Mouse (Mus musculus) myocyte (in vitro differentiated cells): ENCODE measurements around the gene Rtkn. TPM values are rescaled to one million over a fixed set of nuclear protein-coding genes. Genes with fewer than 3 reads are reported as not detected.

Experiments used
- H3K27me3 ChIP-seq: one replicate; pipeline ENCODE4 v1.6.1; 2011; ENCODE audit not compliant: control insufficient read depth, insufficient read depth, insufficient read length
- H3K36me3 ChIP-seq: one replicate; pipeline ENCODE4 v1.6.1; 2011; ENCODE audit not compliant: control insufficient read depth, insufficient read depth
- H3K4me2 ChIP-seq: one replicate; pipeline ENCODE4 v1.6.1; 2011; ENCODE audit warnings: low read depth, control low read depth
- H3K4me3 ChIP-seq: one replicate; pipeline ENCODE4 v1.5.1; 2011; ENCODE audit warnings: mild to moderate bottlenecking, control low read depth, moderate library complexity
- H3K79me2 ChIP-seq: one replicate; pipeline ENCODE4 v1.6.1; 2011; ENCODE audit not compliant: control insufficient read depth, insufficient read depth
- H3ac ChIP-seq: one replicate; pipeline ENCODE4 v1.6.1; 2011; ENCODE audit not compliant: control insufficient read depth, insufficient read length
- CEBPB ChIP-seq: IDR thresholded peaks from 2 replicates; pipeline ENCODE4 v1.6.1; 2011; ENCODE audit warnings: mild to moderate bottlenecking, moderate library complexity; ENCODE audit not compliant: poor library complexity, insufficient read depth, severe bottlenecking
- E2F4 ChIP-seq: IDR thresholded peaks from one replicate; pipeline ENCODE4 v1.6.1; 2011; ENCODE audit warnings: mild to moderate bottlenecking, control low read depth, moderate library complexity; ENCODE audit not compliant: insufficient read depth
- MAX ChIP-seq: IDR thresholded peaks from one replicate; pipeline ENCODE4 v1.6.1; 2011; ENCODE audit warnings: low read depth, mild to moderate bottlenecking, control low read depth
- MYOD1 ChIP-seq, 3 experiments: IDR thresholded peaks; one replicate each; pipeline ENCODE4 v1.6.1; 2011; ENCODE audit warnings: control low read depth in 2 of 3, low read depth in 2 of 3, mild to moderate bottlenecking in 2 of 3, moderate library complexity in 1 of 3; ENCODE audit not compliant: insufficient read length in 2 of 3, control insufficient read depth in 1 of 3
- MYOG ChIP-seq, 3 experiments: IDR thresholded peaks; one replicate each; pipeline ENCODE4 v1.6.1; 2011; ENCODE audit warnings: control low read depth in 2 of 3, low read depth in 2 of 3, mild to moderate bottlenecking in 2 of 3; ENCODE audit not compliant: insufficient read length in 2 of 3, control insufficient read depth in 1 of 3, insufficient read depth in 1 of 3
- POLR2A ChIP-seq: IDR thresholded peaks from one replicate; pipeline ENCODE4 v1.6.1; 2011; ENCODE audit warnings: low read depth, mild to moderate bottlenecking, control low read depth, moderate library complexity; ENCODE audit not compliant: insufficient read length
- POLR2AphosphoS2 ChIP-seq: IDR thresholded peaks from one replicate; pipeline ENCODE4 v1.6.1; 2011; ENCODE audit warnings: low read depth, control low read depth; ENCODE audit not compliant: insufficient read length
- REST ChIP-seq: IDR thresholded peaks from one replicate; pipeline ENCODE4 v1.6.1; 2011; ENCODE audit warnings: mild to moderate bottlenecking, control low read depth, moderate library complexity; ENCODE audit not compliant: insufficient read depth, insufficient read length
- SRF ChIP-seq: IDR thresholded peaks from one replicate; pipeline ENCODE4 v1.6.1; 2011; ENCODE audit warnings: low read depth; ENCODE audit not compliant: control insufficient read depth, insufficient read length
- TCF12 ChIP-seq: IDR thresholded peaks from one replicate; pipeline ENCODE4 v1.6.1; 2011; ENCODE audit warnings: mild to moderate bottlenecking, control low read depth; ENCODE audit not compliant: poor library complexity, insufficient read depth, severe bottlenecking
- TCF3 ChIP-seq: IDR thresholded peaks from one replicate; pipeline ENCODE4 v1.6.1; 2011; ENCODE audit warnings: low read depth, control low read depth; ENCODE audit not compliant: insufficient read length
- USF1 ChIP-seq: IDR thresholded peaks from one replicate; pipeline ENCODE4 v1.6.1; 2011; ENCODE audit warnings: low read depth, mild to moderate bottlenecking, control low read depth, moderate library complexity
- polyA plus RNA-seq: library from polyadenylated mRNA; unstranded; fragments of >200 nt; fragmentation: generic; extraction: Trizol; gene quantifications from one replicate; pipeline ENCODE4 v1.2.1, GENCODE M21; 2012; ENCODE audit warnings: missing spikeins

The Rtkn gene
- polyA plus RNA-seq, 1 experiment, result 29.7 TPM

DNA sequence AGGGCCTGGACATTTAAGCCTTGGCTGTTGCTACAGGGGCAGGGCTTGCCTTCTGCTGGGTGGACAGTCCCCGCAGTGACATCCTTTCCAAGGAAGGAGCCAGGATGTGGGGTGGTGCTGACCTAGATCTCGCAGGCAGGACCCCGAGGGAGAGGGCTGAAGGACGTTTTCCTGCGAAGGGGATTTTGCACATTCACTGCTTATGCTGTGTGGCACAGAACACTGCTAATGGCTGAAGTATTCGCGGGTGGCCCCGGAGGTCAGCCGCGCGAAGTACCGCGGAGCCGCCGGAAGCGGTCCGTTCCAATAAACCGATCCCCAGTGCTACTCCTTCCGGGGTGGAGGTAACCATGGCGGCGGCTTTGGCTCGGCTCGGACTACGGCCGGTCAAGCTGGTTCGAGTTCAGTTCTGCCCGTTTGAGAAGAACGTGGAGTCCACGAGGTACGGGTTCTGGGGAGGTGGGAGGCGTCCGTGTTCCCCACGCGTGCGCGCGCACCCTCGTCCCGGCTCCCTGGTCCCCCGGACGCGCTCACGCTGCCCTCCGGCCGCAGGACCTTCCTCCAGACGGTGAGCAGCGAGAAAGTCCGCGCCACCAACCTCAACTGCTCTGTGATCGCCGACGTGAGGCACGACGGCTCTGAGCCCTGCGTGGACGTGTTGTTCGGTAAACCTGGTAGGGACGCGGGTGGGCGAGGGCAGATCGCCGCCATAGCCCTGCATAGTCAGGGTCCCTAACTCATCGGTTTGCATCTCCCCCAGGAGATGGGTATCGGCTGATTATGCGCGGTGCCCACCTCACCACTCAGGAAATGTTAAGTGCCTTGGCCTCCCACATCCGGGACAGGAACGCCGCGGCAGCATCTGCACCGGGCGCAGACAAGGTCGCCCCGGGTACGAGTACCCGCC lies 26.2 kb upstream of the Rtkn start, which contains the start of gene Mrpl53:
Mrpl53 (plus strand) TSS at position 279 of the 907 bp plus-strand sequence.
- Histone ChIP-seq H3K36me3 (peaks cover 3% of the 10 kb centered on the region), H3K79me2 (peaks cover 16% of the 10 kb centered on the region), H3K4me2 (peak within 1 kb of the TSS; percentile 97), H3K27me3 (no peaks in the 10 kb centered on the region), H3ac (peak within 1 kb of the TSS; percentile 85), H3K4me3 (peak within 1 kb of the TSS; percentile 93)
- no peak for TF ChIP-seq TCF3
- peak in 1 of 3 experiments; percentile 12 for TF ChIP-seq MYOG (IDR thresholded peaks at IDR 0.05; ENCODE audit: control insufficient read depth in 1 of 3, insufficient read depth in 1 of 3, insufficient read length in 2 of 3, low read depth in 2 of 3)
- no peak for TF ChIP-seq TCF12
- TF ChIP-seq CEBPB, result no peak
- no peak for TF ChIP-seq REST
- peak; percentile 59 for TF ChIP-seq POLR2A
- TF ChIP-seq SRF, result peak; percentile 49
- TF ChIP-seq USF1, result no peak
- no peak for TF ChIP-seq MAX
- peak in 2 of 3 experiments; percentile 0 to 23 for TF ChIP-seq MYOD1 (IDR thresholded peaks at IDR 0.05; ENCODE audit: control insufficient read depth in 1 of 3, insufficient read length in 2 of 3, low read depth in 2 of 3)
- peak; percentile 49 for TF ChIP-seq E2F4
- peak; percentile 81 for TF ChIP-seq POLR2AphosphoS2

DNA sequence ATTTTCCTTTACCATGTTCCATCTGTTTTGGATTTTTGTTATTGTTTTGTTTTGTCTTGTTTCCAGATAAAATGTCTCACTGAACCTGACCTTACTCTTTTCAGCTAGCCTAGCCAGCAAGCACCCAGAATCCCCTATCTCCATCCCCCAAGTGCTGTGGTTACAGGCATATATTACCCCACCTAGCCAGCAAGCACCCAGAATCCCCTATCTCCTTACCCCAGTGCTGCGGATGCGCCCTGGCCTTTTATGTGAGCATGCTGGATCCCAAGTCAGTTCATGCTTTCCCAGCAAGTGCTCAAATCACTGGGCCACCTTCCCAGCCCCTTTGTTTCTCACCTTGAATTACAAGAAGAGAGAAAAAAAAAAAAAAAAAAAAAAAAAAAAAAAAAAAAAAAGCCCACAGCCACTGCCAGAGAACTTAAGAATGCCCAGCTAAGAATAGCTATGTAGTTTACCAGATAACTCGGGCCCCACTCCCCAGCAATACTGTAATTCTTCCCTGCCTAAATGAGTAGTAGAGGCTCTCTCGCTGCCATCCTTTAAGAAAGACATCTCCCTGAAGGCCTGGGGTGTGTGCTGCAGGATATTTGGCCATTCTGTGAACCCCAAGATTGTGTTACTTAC lies 23.6 kb upstream of the Rtkn start:
- H3K79me2 ChIP-seq, result peaks cover 26% of the 10 kb centered on the region
- no peak overlapping the region for H3ac ChIP-seq
- no peak overlapping the region for H3K4me3 ChIP-seq
- H3K4me2 ChIP-seq, result no peak overlapping the region
- TF ChIP-seq TCF3, result no peak
- peaks cover 3% of the 10 kb centered on the region for H3K36me3 ChIP-seq
- H3K27me3 ChIP-seq, result no peaks in the 10 kb centered on the region

DNA sequence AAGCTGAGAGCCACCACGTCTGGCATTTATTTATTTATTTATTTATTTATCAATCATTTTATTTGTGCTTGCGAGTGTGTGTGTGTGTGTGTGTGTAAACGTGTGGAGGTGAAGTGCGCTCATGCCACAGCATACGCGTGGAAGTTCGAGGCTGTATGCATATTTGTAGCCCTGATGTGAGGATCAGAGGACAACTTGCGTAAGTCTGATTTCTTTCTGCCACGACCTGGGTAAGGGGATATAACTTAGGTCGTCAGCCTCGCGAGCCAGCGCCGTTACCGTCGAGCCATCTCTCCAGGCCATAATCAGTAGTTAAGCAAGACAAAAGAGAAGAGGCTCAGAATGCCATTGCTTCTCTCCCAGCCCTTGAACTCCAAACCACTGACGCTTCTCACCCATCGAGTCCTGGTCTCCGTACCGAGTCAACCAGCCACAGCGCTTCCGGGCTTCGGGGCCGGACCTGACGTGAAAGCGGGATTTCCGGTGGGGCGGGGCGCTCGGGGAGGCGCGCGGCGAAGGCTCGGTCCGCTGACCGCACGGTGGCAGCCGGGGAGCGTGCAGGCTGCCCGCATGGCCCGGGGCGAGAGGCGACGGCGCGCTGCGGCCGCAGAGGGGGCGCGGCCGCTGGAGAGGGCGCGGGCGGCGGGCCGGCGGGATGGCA lies 20.1 kb upstream of the Rtkn start, which contains the start of gene Mogs:
Mogs (plus strand) TSS at position 486 of the 661 bp plus-strand sequence.
- H3K79me2 ChIP-seq, result peaks cover 20% of the 10 kb centered on the region
- H3K4me3 ChIP-seq, result peak within 1 kb of the TSS; percentile 75
- no peaks in the 10 kb centered on the region for H3K27me3 ChIP-seq
- H3K4me2 ChIP-seq, result peak within 1 kb of the TSS; percentile 88
- peaks cover 3% of the 10 kb centered on the region for H3K36me3 ChIP-seq
- TF ChIP-seq MYOG (IDR thresholded peaks at IDR 0.05; ENCODE audit: control insufficient read depth in 1 of 3, insufficient read depth in 1 of 3, insufficient read length in 2 of 3, low read depth in 2 of 3) (no peak), MYOD1 (IDR thresholded peaks at IDR 0.05; ENCODE audit: control insufficient read depth in 1 of 3, insufficient read length in 2 of 3, low read depth in 2 of 3) (peak in 1 of 3 experiments; percentile 10), POLR2AphosphoS2 (peak; percentile 83), SRF (no peak), POLR2A (peak; percentile 93)
- peak within 1 kb of the TSS; percentile 90 for H3ac ChIP-seq

DNA sequence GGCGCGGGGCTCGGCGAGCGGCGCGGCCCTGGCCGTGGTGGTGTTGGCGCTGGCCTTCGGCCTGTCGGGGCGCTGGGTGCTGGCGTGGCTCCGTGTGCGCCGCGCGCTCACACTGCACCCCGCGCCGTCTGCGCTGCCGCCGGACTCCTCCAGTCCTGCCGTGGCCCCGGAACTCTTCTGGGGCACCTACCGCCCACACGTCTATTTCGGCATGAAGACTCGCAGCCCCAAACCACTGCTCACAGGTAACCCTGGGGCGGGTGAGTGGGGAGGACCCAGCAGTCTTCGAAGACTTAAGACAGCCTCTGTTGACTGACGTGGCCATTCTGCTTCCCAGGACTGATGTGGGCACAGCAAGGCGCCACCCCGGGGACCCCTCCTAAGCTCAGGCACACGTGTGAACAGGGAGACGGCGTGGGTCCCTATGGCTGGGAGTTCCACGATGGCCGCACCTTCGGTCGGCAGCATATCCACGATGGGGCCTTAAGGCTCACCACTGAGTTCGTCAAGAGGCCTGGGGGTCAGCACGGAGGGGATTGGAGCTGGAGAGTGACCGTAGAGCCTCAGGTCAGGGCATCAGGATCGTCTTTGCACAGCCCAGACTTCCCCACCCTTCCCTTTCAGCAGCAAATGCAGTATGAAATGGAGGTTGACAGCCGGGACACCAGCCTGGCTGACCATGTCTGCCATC lies 19.4 kb upstream of the Rtkn start:
- Histone ChIP-seq H3K27me3 (no peaks in the 10 kb centered on the region), H3K36me3 (no peaks in the 10 kb centered on the region), H3K79me2 (peaks cover 20% of the 10 kb centered on the region), H3K4me2 (peak overlapping the region; percentile 88), H3ac (peak overlapping the region; percentile 90), H3K4me3 (peak overlapping the region; percentile 75)
- TF ChIP-seq USF1 (no peak), MAX (no peak), CEBPB (no peak), MYOD1 (IDR thresholded peaks at IDR 0.05; ENCODE audit: control insufficient read depth in 1 of 3, insufficient read length in 2 of 3, low read depth in 2 of 3) (no peak), POLR2AphosphoS2 (no peak)
